Mouse (Mus musculus) macrophage (primary cell): Measurements from ENCODE around the gene Lum. TPM values are rescaled to one million over a fixed set of nuclear protein-coding genes. Genes with fewer than 3 reads are reported as not detected.

ENCODE experiments used
- H3K27ac ChIP-seq: fragments of 350-480 bp; formaldehyde crosslinking; 2 replicates; pipeline ENCODE4 v1.9.0; 2021
- H3K36me3 ChIP-seq: fragments of 350-480 bp; formaldehyde crosslinking; 2 replicates; pipeline ENCODE4 v1.9.0; 2021; ENCODE audit errors: inconsistent target
- H3K4me3 ChIP-seq: fragments of 350-480 bp; formaldehyde crosslinking; 2 replicates; pipeline ENCODE4 v1.9.0; 2021; ENCODE audit errors: inconsistent target
- H3K79me2 ChIP-seq: fragments of 350-480 bp; formaldehyde crosslinking; 2 replicates; pipeline ENCODE4 v1.9.0; 2021; ENCODE audit errors: inconsistent target
- WGBS: methylation state at CpG from one replicate; pipeline ENCODE4 v1.1.7; 2026; ENCODE audit warnings: inconsistent platforms; ENCODE audit not compliant: missing documents; 5-methylcytosine and 5-hydroxymethylcytosine counted together
- polyA plus RNA-seq: library from polyadenylated mRNA; stranded (reverse); fragments of 250-400 nt; gene quantifications from 3 replicates; pipeline ENCODE4 v1.2.4, GENCODE M21; 2018; ENCODE audit warnings: inconsistent platforms

Lum gene
- polyA plus RNA-seq, 1 experiment from 2014 or later = not detected

DNA sequence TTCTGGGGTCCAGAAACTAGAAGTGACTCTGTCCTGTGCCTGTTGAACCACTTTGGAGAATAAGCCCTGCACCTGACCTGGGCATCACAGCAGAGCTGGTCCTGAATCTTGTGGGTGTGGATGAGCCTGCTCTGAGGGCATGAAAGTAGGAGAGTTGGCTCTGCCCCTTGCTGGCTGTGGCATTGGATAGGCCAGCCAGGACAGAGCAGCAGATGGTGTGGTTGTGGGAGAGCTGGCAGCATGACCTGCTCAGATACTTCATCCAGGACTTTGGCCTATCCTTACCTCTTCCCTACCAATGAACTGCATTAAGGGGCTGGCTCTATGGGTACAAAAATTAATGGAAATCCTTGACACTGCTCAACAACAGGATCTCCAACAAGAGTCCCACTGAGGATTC lies 38.3 kb downstream of the Lum start:
- H3K4me3 ChIP-seq = no peak overlapping the region
- no peaks in the 10 kb centered on the region for H3K36me3 ChIP-seq
- no peaks in the 10 kb centered on the region for H3K79me2 ChIP-seq
- no peak overlapping the region for H3K27ac ChIP-seq

DNA sequence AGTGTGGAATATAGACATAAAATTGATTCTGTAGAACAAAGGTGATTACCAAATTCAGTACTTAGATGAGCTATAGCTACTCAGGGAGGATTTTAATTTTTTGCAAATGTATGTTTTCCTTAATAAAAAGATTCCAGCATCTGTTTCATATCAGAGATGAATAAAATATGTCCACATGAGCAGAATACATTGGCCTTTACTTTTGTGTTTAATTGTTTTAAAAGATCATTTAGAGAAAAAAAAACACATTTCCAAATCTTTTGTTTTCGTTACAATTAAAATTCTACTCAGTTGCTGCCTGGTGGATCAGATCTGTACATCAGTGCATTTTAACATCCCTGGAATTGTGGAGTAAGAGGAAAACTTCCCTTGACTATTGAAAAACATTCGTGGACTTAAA lies 41.7 kb downstream of the Lum start, which contains the start of gene Kera:
Gene Kera, plus strand, starts transcription at position 301 of the 400 bp plus-strand sequence.
- H3K4me3 ChIP-seq = no peak within 1 kb of the TSS
- no peak within 1 kb of the TSS for H3K27ac ChIP-seq
- no peaks in the 10 kb centered on the region for H3K79me2 ChIP-seq
- WGBS = 83% methylated on average over 2 of the region's 2 CpGs
- no peaks in the 10 kb centered on the region for H3K36me3 ChIP-seq

Other genes with a start within 250 kb of the Lum start
- 0.19 to 0.30 TPM in 2 of 3 replicates, not detected in the other for gene Dcn, start 85.5 kb upstream of the Lum start, polyA plus RNA-seq
- not detected in 3 replicates for gene Kera, start 41.8 kb downstream of the Lum start, polyA plus RNA-seq
- not detected in 3 replicates for gene Epyc, start 78.9 kb downstream of the Lum start, polyA plus RNA-seq
- gene Ccer1, start 127.9 kb downstream of the Lum start, polyA plus RNA-seq = not detected in 3 replicates
- not detected in 3 replicates for gene C030005K15Rik, start 161.6 kb downstream of the Lum start, polyA plus RNA-seq